19 mouse cellular contexts compared by ENCODE assay signal in genomic region chr13:75730717-75731116, GRCm38 (mm10). TPM values are rescaled to one million over a fixed set of nuclear protein-coding genes. Genes with fewer than 3 reads are reported as not detected.
DNase-seq lines count a peak whose midpoint lies in the region; ATAC-seq and TF ChIP-seq lines count a peak whose summit lies in the region.
"Had no signal": no experiment of that assay in that cellular context is flagged by ENCODE, and none has a peak within 500 bp of the region (broad histone marks: within the 10 kb centered on the region; RNA-seq: fewer than 3 reads in every experiment).

No protein-coding gene starts in this region.

- ATAC-seq in liver, embryonic 13.5 days (ENCODE audit: low read depth) = no peak
- no peak for ATAC-seq in liver, embryonic 15.5 days (ENCODE audit: insufficient read depth)
- no peak for ATAC-seq in hindbrain, postnatal 0 days
- ATAC-seq: forebrain, embryonic 15.5 days; hindbrain, embryonic 16.5 days had no signal

- H3K9me3 ChIP-seq in liver, embryonic 13.5 days (replicated peaks) = no peaks in the 10 kb centered on the region
- H3K9me3 ChIP-seq in liver, embryonic 15.5 days (replicated peaks) = no peaks in the 10 kb centered on the region
- no peaks in the 10 kb centered on the region for H3K9me3 ChIP-seq in hindbrain, postnatal 0 days (ENCODE audit: low read length)
- H3K9me3 ChIP-seq: embryonic facial prominence, embryonic 15.5 days; forebrain, embryonic 15.5 days; heart, embryonic 12.5 days had no signal

- no peak for TF ChIP-seq CTCF in liver, adult 2 months (IDR thresholded peaks at IDR 0.05; ENCODE audit: low read depth, low read length)
- TF ChIP-seq CTCF in hindbrain, postnatal 0 days (IDR thresholded peaks at IDR 0.05; ENCODE audit: low read depth) = no peak

- peaks cover 3% of the 10 kb centered on the region; the same call in 1 of the 2 replicates for H3K79me2 ChIP-seq in liver, adult 2 months (ENCODE audit: control insufficient read depth, insufficient read depth, low read length)

- peak; percentile 39 for DNase-seq in kidney, adult 9 months
- DNase-seq in kidney, adult 18-20 months = no peak
- DNase-seq in liver, adult 2 months (ENCODE audit: extremely low read depth, low read depth, low spot score) = peak; percentile 45
- no peak for DNase-seq in liver
- no peak for DNase-seq in liver, embryonic 13.5 days
- no peak for DNase-seq in hindbrain, postnatal 0 days (ENCODE audit: low spot score)
- DNase-seq: adrenal gland, adult 2 months; adrenal gland, postnatal 36 days; cerebellum, adult 2 months; cerebellum, postnatal 10 days; embryo, embryonic 11 days; gastrocnemius, postnatal 10 days; heart, adult 2 months had no signal

- no peak overlapping the region for H3K9ac ChIP-seq in liver, adult 2 months (ENCODE audit: low read depth, low read length)
- H3K9ac ChIP-seq in liver, embryonic 13.5 days = no peak overlapping the region; the same call in 1 of the 2 replicates
- no peak overlapping the region for H3K9ac ChIP-seq in liver, embryonic 15.5 days
- no peak overlapping the region for H3K9ac ChIP-seq in hindbrain, postnatal 0 days (replicated peaks; ENCODE audit: low read length)
- H3K9ac ChIP-seq: embryonic facial prominence, embryonic 15.5 days; forebrain, embryonic 15.5 days; heart, embryonic 12.5 days had no signal

- peaks cover 5% of the 10 kb centered on the region; the same call in 1 of the 2 replicates for H3K4me1 ChIP-seq in liver, adult 2 months (ENCODE audit: control insufficient read depth, insufficient read depth, low read length)
- H3K4me1 ChIP-seq in liver, embryonic 13.5 days (replicated peaks) = peaks cover 88% of the 10 kb centered on the region
- peaks cover 83% of the 10 kb centered on the region for H3K4me1 ChIP-seq in liver, embryonic 15.5 days (replicated peaks)
- H3K4me1 ChIP-seq in hindbrain, postnatal 0 days (ENCODE audit: insufficient read depth, low read length) = no peaks in the 10 kb centered on the region
- H3K4me1 ChIP-seq: embryonic facial prominence, embryonic 15.5 days; forebrain, embryonic 15.5 days had no signal

- no peak overlapping the region for H3K4me2 ChIP-seq in liver, embryonic 13.5 days
- no peak overlapping the region for H3K4me2 ChIP-seq in liver, embryonic 15.5 days
- H3K4me2 ChIP-seq in hindbrain, postnatal 0 days (ENCODE audit: low read depth, low read length) = no peak overlapping the region
- H3K4me2 ChIP-seq: embryonic facial prominence, embryonic 15.5 days; forebrain, embryonic 15.5 days; heart, embryonic 12.5 days had no signal

- TF ChIP-seq POLR2A in liver, adult 2 months (IDR thresholded peaks at IDR 0.05; ENCODE audit: extremely low read depth, insufficient read depth, low read length) = no peak

- peaks cover 11% of the 10 kb centered on the region for H3K36me3 ChIP-seq in liver, adult 2 months (ENCODE audit: control insufficient read depth, insufficient read depth, low read length)
- H3K36me3 ChIP-seq in liver, embryonic 13.5 days = peaks cover 23% of the 10 kb centered on the region
- H3K36me3 ChIP-seq in liver, embryonic 15.5 days (replicated peaks) = peaks cover 37% of the 10 kb centered on the region
- H3K36me3 ChIP-seq in hindbrain, postnatal 0 days (ENCODE audit: insufficient read depth, low read length) = no peaks in the 10 kb centered on the region
- H3K36me3 ChIP-seq: embryonic facial prominence, embryonic 15.5 days; forebrain, embryonic 15.5 days; heart, embryonic 12.5 days had no signal

- no peak overlapping the region for H3K27ac ChIP-seq in liver, adult 2 months (replicated peaks; ENCODE audit: insufficient read depth, low read depth, low read length)
- peak overlapping the region; percentile 94 for H3K27ac ChIP-seq in liver, embryonic 13.5 days
- H3K27ac ChIP-seq in liver, embryonic 15.5 days (replicated peaks) = peak overlapping the region; percentile 85
- H3K27ac ChIP-seq in hindbrain, postnatal 0 days = no peak overlapping the region
- H3K27ac ChIP-seq: embryonic facial prominence, embryonic 15.5 days; forebrain, embryonic 15.5 days; heart, adult 2 months had no signal

- H3K4me3 ChIP-seq in liver, adult 2 months (ENCODE audit: insufficient read depth, low read depth, low read length) = no peak overlapping the region
- no peak overlapping the region for H3K4me3 ChIP-seq in liver, embryonic 13.5 days (replicated peaks)
- H3K4me3 ChIP-seq in liver, embryonic 15.5 days (replicated peaks) = no peak overlapping the region
- no peak overlapping the region for H3K4me3 ChIP-seq in hindbrain, postnatal 0 days (ENCODE audit: low read length)
- H3K4me3 ChIP-seq: embryonic facial prominence, embryonic 15.5 days; erythroblast, embryonic 14.5 days; forebrain, embryonic 15.5 days; heart, adult 2 months; heart, embryonic 12.5 days had no signal

- no peaks in the 10 kb centered on the region for H3K27me3 ChIP-seq in liver, adult 2 months (ENCODE audit: control insufficient read depth, insufficient read depth, low read length)
- H3K27me3 ChIP-seq in liver, embryonic 13.5 days = no peaks in the 10 kb centered on the region
- H3K27me3 ChIP-seq in liver, embryonic 15.5 days = no peaks in the 10 kb centered on the region
- no peaks in the 10 kb centered on the region for H3K27me3 ChIP-seq in hindbrain, postnatal 0 days (ENCODE audit: insufficient read depth, low read length)
- H3K27me3 ChIP-seq: embryonic facial prominence, embryonic 15.5 days; forebrain, embryonic 15.5 days; heart, embryonic 12.5 days had no signal

RNA-seq across cellular contexts. Expression of gene Ell2, which starts 24.2 kb away (rescaled TPM):
- total RNA-seq in liver, adult 2 months (2014; rRNA removed) = 35.8 and 48.2 TPM in 2 replicates
- 8.5 and 8.6 TPM in 2 replicates for polyA plus RNA-seq in liver, adult 2 months (2012; rRNA removed)
- polyA plus RNA-seq in liver, embryonic 13.5 days (2015; fragmentation: Nextera tagmentation; extraction: Ambion mirVana) = 38.2 and 49.6 TPM in 2 replicates
- 34.0 and 34.2 TPM in 2 replicates for polyA plus RNA-seq in liver, embryonic 15.5 days (2015; fragmentation: Nextera tagmentation; extraction: Ambion mirVana)
- total RNA-seq in hindbrain, postnatal 0 days (2014; rRNA removed) = 2.1 and 3.1 TPM in 2 replicates
- 2.6 and 2.7 TPM in 2 replicates for polyA plus RNA-seq in hindbrain, postnatal 0 days (2015; fragmentation: Nextera tagmentation; extraction: Ambion mirVana)

Comparison
In these comparisons a context has a peak if more than half of its experiments do, and no peak if none do; other contexts are left out.
1. DNase-seq: peak in kidney, adult 9 months (single experiment) and liver, adult 2 months (single experiment); none in kidney, adult 18-20 months (single experiment), liver (single experiment), liver, embryonic 13.5 days (single experiment) and hindbrain, postnatal 0 days (single experiment).
2. H3K27ac ChIP-seq: peak in liver, embryonic 13.5 days (single experiment) and liver, embryonic 15.5 days (single experiment); none in liver, adult 2 months (single experiment) and hindbrain, postnatal 0 days (single experiment).